Mouse (Mus musculus) midbrain, embryonic 11.5 days (tissue): Measurements from ENCODE around the gene Enthd1. TPM values are rescaled to one million over a fixed set of nuclear protein-coding genes. Genes with fewer than 3 reads are reported as not detected.

ENCODE experiments used
- ATAC-seq: fragments of 200-750 bp; cut with Nextera tagmentation; 2 replicates; pipeline ENCODE4 v1.8.0; 2017; ENCODE audit warnings: moderate TSS enrichment, moderate library complexity; ENCODE audit not compliant: low FRiP score
- DNase-seq: peaks from one replicate; pipeline ENCODE4 v3.0.0; 2015; ENCODE audit warnings: low spot score; ENCODE audit errors: missing footprints
- H3K27ac ChIP-seq: fragments of 300-500 bp; sonication (generic); 2 replicates; pipeline ENCODE4 v1.5.1; 2014; ENCODE audit warnings: low read depth, low read length
- H3K27me3 ChIP-seq: fragments of 300-500 bp; sonication (generic); 2 replicates; pipeline ENCODE4 v1.6.1; 2014; ENCODE audit warnings: mild to moderate bottlenecking, low read length, moderate library complexity, mixed read lengths; ENCODE audit not compliant: control insufficient read depth, insufficient read depth
- H3K36me3 ChIP-seq: fragments of 300-500 bp; sonication (generic); 2 replicates; pipeline ENCODE4 v1.6.1; 2014; ENCODE audit warnings: mild to moderate bottlenecking, low read length, moderate library complexity, mixed read lengths; ENCODE audit not compliant: control insufficient read depth, insufficient read depth
- H3K4me1 ChIP-seq: fragments of 300-500 bp; sonication (generic); 2 replicates; pipeline ENCODE4 v1.6.1; 2014; ENCODE audit warnings: low read length; ENCODE audit not compliant: control insufficient read depth, insufficient read depth
- H3K4me2 ChIP-seq: fragments of 300-500 bp; sonication (generic); 2 replicates; pipeline ENCODE4 v1.6.1; 2014; ENCODE audit warnings: mild to moderate bottlenecking, moderate library complexity
- H3K4me3 ChIP-seq: fragments of 300-500 bp; sonication (generic); 2 replicates; pipeline ENCODE4 v1.5.1; 2014; ENCODE audit warnings: low read depth, low read length
- H3K9ac ChIP-seq: fragments of 300-500 bp; sonication (generic); 2 replicates; pipeline ENCODE4 v1.6.1; 2014; ENCODE audit warnings: low read length
- H3K9me3 ChIP-seq: fragments of 300-500 bp; sonication (generic); 2 replicates; pipeline ENCODE4 v1.6.1; 2016; ENCODE audit warnings: low read length; ENCODE audit not compliant: control insufficient read depth
- WGBS: fragments of 180-500 bp; shearing (Covaris S2); extraction: QIAGEN DNeasy Blood & Tissue Kit; methylation state at CpG from one replicate; pipeline ENCODE4 v1.1.7; 2014; 5-methylcytosine and 5-hydroxymethylcytosine counted together
- polyA plus RNA-seq: library from polyadenylated mRNA; unstranded; fragments of >200 nt; fragmentation: Nextera tagmentation; extraction: Ambion mirVana; gene quantifications from 2 replicates; pipeline ENCODE4 v1.2.1, GENCODE M21; 2014

Gene Enthd1
- polyA plus RNA-seq, 1 experiment from 2014 or later = not detected

GRCm38 (mm10) chr15:80454486-80454885 lies 110.5 kb downstream of the Enthd1 start:
- H3K27ac ChIP-seq = no peak overlapping the region
- 78% methylated on average over 6 of the region's 6 CpGs for WGBS
- H3K9ac ChIP-seq = no peak overlapping the region
- no peaks in the 10 kb centered on the region for H3K9me3 ChIP-seq
- H3K27me3 ChIP-seq = no peaks in the 10 kb centered on the region
- H3K4me3 ChIP-seq = no peak overlapping the region
- ATAC-seq (no peak), DNase-seq (no peak)
- H3K36me3 ChIP-seq = no peaks in the 10 kb centered on the region
- no peak overlapping the region for H3K4me2 ChIP-seq
- no peaks in the 10 kb centered on the region for H3K4me1 ChIP-seq

- 41% methylated on average over 16 of the region's 16 CpGs for WGBS
- no peaks in the 10 kb centered on the region; the same call in 1 of the 2 replicates for H3K9me3 ChIP-seq
- no peak for DNase-seq
- H3K9ac ChIP-seq = no peak overlapping the region
- no peak overlapping the region for H3K4me2 ChIP-seq
- H3K27me3 ChIP-seq = no peaks in the 10 kb centered on the region
- no peak overlapping the region for H3K4me3 ChIP-seq
- no peaks in the 10 kb centered on the region for H3K36me3 ChIP-seq
- no peak for ATAC-seq
- H3K4me1 ChIP-seq = no peaks in the 10 kb centered on the region
- H3K27ac ChIP-seq = no peak overlapping the region
Measured at GRCm38 (mm10) chr15:80452425-80452824, 112.5 kb downstream of the Enthd1 start.

GRCm38 (mm10) chr15:80445956-80446687 lies 118.8 kb downstream of the Enthd1 start:
- peaks cover 2% of the 10 kb centered on the region; the same call in 1 of the 2 replicates for H3K9me3 ChIP-seq
- no peak overlapping the region for H3K27ac ChIP-seq
- no peaks in the 10 kb centered on the region for H3K36me3 ChIP-seq
- DNase-seq (no peak), ATAC-seq (no peak)
- no peaks in the 10 kb centered on the region for H3K27me3 ChIP-seq
- H3K4me2 ChIP-seq = no peak overlapping the region
- no peak overlapping the region for H3K4me3 ChIP-seq
- H3K9ac ChIP-seq = no peak overlapping the region
- no peaks in the 10 kb centered on the region for H3K4me1 ChIP-seq
- 87% methylated on average over 15 of the region's 15 CpGs for WGBS

GRCm38 (mm10) chr15:80440195-80440594 lies 124.8 kb downstream of the Enthd1 start:
- DNase-seq = no peak
- ATAC-seq = no peak
- WGBS = 84% methylated on average over 6 of the region's 6 CpGs
- H3K4me1 ChIP-seq = no peaks in the 10 kb centered on the region
- H3K27ac ChIP-seq = no peak overlapping the region
- H3K4me3 ChIP-seq = no peak overlapping the region
- H3K9me3 ChIP-seq = no peaks in the 10 kb centered on the region
- H3K36me3 ChIP-seq = no peaks in the 10 kb centered on the region
- H3K9ac ChIP-seq = no peak overlapping the region
- no peak overlapping the region for H3K4me2 ChIP-seq
- H3K27me3 ChIP-seq = no peaks in the 10 kb centered on the region

- no peak for ATAC-seq
- Histone ChIP-seq H3K4me1 (no peaks in the 10 kb centered on the region), H3K36me3 (no peaks in the 10 kb centered on the region), H3K9me3 (no peaks in the 10 kb centered on the region), H3K4me3 (no peak overlapping the region), H3K27me3 (no peaks in the 10 kb centered on the region), H3K9ac (no peak overlapping the region), H3K4me2 (no peak overlapping the region), H3K27ac (no peak overlapping the region)
- 78% methylated on average over 9 of the region's 9 CpGs for WGBS
- no peak for DNase-seq
Measured at GRCm38 (mm10) chr15:80438423-80438822, 126.5 kb downstream of the Enthd1 start.

GRCm38 (mm10) chr15:80437996-80438395 lies 127.0 kb downstream of the Enthd1 start:
- Histone ChIP-seq H3K9me3 (no peaks in the 10 kb centered on the region), H3K4me3 (no peak overlapping the region), H3K36me3 (no peaks in the 10 kb centered on the region), H3K27me3 (no peaks in the 10 kb centered on the region), H3K27ac (no peak overlapping the region), H3K9ac (no peak overlapping the region), H3K4me1 (no peaks in the 10 kb centered on the region), H3K4me2 (no peak overlapping the region)
- 64% methylated on average over 9 of the region's 9 CpGs for WGBS
- DNase-seq = no peak
- ATAC-seq = no peak

- no peak for DNase-seq
- Histone ChIP-seq H3K4me3 (no peak overlapping the region), H3K9me3 (no peaks in the 10 kb centered on the region)
Measured at GRCm38 (mm10) chr15:80436961-80437360, 128.0 kb downstream of the Enthd1 start.

GRCm38 (mm10) chr15:80430324-80430723 lies 134.6 kb downstream of the Enthd1 start:
- Histone ChIP-seq H3K9ac (no peak overlapping the region), H3K27ac (no peak overlapping the region), H3K4me3 (no peak overlapping the region), H3K9me3 (no peaks in the 10 kb centered on the region), H3K4me1 (no peaks in the 10 kb centered on the region), H3K4me2 (no peak overlapping the region), H3K36me3 (no peaks in the 10 kb centered on the region), H3K27me3 (no peaks in the 10 kb centered on the region)
- ATAC-seq (no peak), DNase-seq (peak; percentile 60)
- WGBS = 78% methylated on average over 11 of the region's 11 CpGs

More at GRCm38 (mm10) chr15:80436961-80437360, 128.0 kb downstream of the Enthd1 start:
- no peaks in the 10 kb centered on the region for H3K27me3 ChIP-seq
- no peak overlapping the region for H3K4me2 ChIP-seq
- no peak for ATAC-seq
- 80% methylated on average over 5 of the region's 5 CpGs for WGBS
- no peak overlapping the region for H3K9ac ChIP-seq
- no peaks in the 10 kb centered on the region for H3K4me1 ChIP-seq
- H3K36me3 ChIP-seq = no peaks in the 10 kb centered on the region
- H3K27ac ChIP-seq = no peak overlapping the region

- Histone ChIP-seq H3K9ac (no peak overlapping the region), H3K36me3 (no peaks in the 10 kb centered on the region), H3K4me1 (no peaks in the 10 kb centered on the region), H3K27me3 (no peaks in the 10 kb centered on the region), H3K4me2 (no peak overlapping the region), H3K4me3 (no peak overlapping the region), H3K9me3 (no peaks in the 10 kb centered on the region), H3K27ac (no peak overlapping the region)
- ATAC-seq = no peak
- DNase-seq = peak; percentile 28
- WGBS = 84% methylated on average over 2 of the region's 2 CpGs
Measured at GRCm38 (mm10) chr15:80418146-80418545, 146.8 kb downstream of the Enthd1 start.
